Mouse (Mus musculus): ENCODE data around the gene Tmem201.

GRCm38 (mm10) chr4:149734246-149734645, 3.6 kb downstream of the Tmem201 start:
- TF ChIP-seq MAX (IDR thresholded peaks at IDR 0.05; ENCODE audit: low read length) (no peak), EP300 (IDR thresholded peaks at IDR 0.05; ENCODE audit: low read length) (no peak), CTCF (conservative IDR thresholded peaks at IDR 0.05 in 1 of 2, IDR thresholded peaks at IDR 0.05 in 1 of 2; ENCODE audit: low read depth in 2 of 2, low read length in 2 of 2) (no peak), SIN3A (IDR thresholded peaks at IDR 0.05; ENCODE audit: low read length) (no peak), CHD2 (IDR thresholded peaks at IDR 0.05; ENCODE audit: low read length) (no peak)
